Mouse (Mus musculus) adrenal gland, adult (tissue): ENCODE data around the gene Agap2.

Source experiments
- DNase-seq, 2 experiments: peaks; one replicate each; pipeline ENCODE4 v3.0.0; 2022 to 2023; ENCODE audit warnings: low spot score in 1 of 2; ENCODE audit not compliant: inconsistent age in 2 of 2

Agap2 gene

GRCm38 (mm10) chr10:127132469-127132868 is 57.4 kb downstream of the Agap2 start:
- no peak for DNase-seq

- peak in 1 of 2 experiments; percentile 53 for DNase-seq
Measured at GRCm38 (mm10) chr10:127134394-127135035, 59.4 kb downstream of the Agap2 start.

- no peak for DNase-seq
Measured at GRCm38 (mm10) chr10:127135118-127135836, 60.2 kb downstream of the Agap2 start.

GRCm38 (mm10) chr10:127136510-127136909 is 61.4 kb downstream of the Agap2 start:
- DNase-seq = no peak

GRCm38 (mm10) chr10:127137896-127138295 is 62.8 kb downstream of the Agap2 start:
- DNase-seq = no peak

GRCm38 (mm10) chr10:127138328-127139141 is 63.5 kb downstream of the Agap2 start:
- no peak for DNase-seq

- no peak for DNase-seq
Measured at GRCm38 (mm10) chr10:127140971-127141370, 65.9 kb downstream of the Agap2 start.

- DNase-seq = no peak
Measured at GRCm38 (mm10) chr10:127141500-127141899, 66.4 kb downstream of the Agap2 start.
